Mouse (Mus musculus): Measurements from ENCODE around the gene Mtmr11.
A peak's percentile ranks its signal among the peaks of the same experiment; 100 is the strongest.
"Not testable (repeated sequence)": the region's sequence is repeated elsewhere in the genome, so short reads cannot be mapped to it uniquely, and the experiment has no call there.

Gene Mtmr11

GRCm38 (mm10) chr3:96171583-96172196 is 9.9 kb downstream of the Mtmr11 start:
- peak; percentile 71 for DNase-seq (ENCODE audit: low read depth, low spot score)

GRCm38 (mm10) chr3:96172197-96173178 is 10.7 kb downstream of the Mtmr11 start, which contains the start of gene Sf3b4:
Gene Sf3b4, plus strand, starts transcription at chr3:96172332.
- peak; percentile 96 for DNase-seq (ENCODE audit: low read depth, low spot score)

GRCm38 (mm10) chr3:96173185-96173584 is 11.4 kb downstream of the Mtmr11 start:
- no peak for DNase-seq (ENCODE audit: low read depth, low spot score)

- not testable (repeated sequence) for DNase-seq (ENCODE audit: low read depth, low spot score)
Observed at GRCm38 (mm10) chr3:96174042-96174441, 12.2 kb downstream of the Mtmr11 start.

- no peak for DNase-seq (ENCODE audit: low read depth, low spot score)
Observed at GRCm38 (mm10) chr3:96175251-96175650, 13.4 kb downstream of the Mtmr11 start.

GRCm38 (mm10) chr3:96178427-96178826 is 16.6 kb downstream of the Mtmr11 start:
- DNase-seq (ENCODE audit: low read depth, low spot score) = no peak

GRCm38 (mm10) chr3:96178902-96179301 is 17.1 kb downstream of the Mtmr11 start:
- no peak for DNase-seq (ENCODE audit: low read depth, low spot score)

GRCm38 (mm10) chr3:96179531-96179930 is 17.7 kb downstream of the Mtmr11 start:
- peak; percentile 54 for DNase-seq (ENCODE audit: low read depth, low spot score)

- DNase-seq (ENCODE audit: low read depth, low spot score) = peak; percentile 90
Observed at GRCm38 (mm10) chr3:96180727-96181477, 19.1 kb downstream of the Mtmr11 start, which contains the start of gene Sv2a. Gene Sv2a, plus strand, starts transcription at chr3:96181151.

GRCm38 (mm10) chr3:96181510-96182381 is 19.9 kb downstream of the Mtmr11 start:
- peak; percentile 87 for DNase-seq (ENCODE audit: low read depth, low spot score)

- DNase-seq (ENCODE audit: low read depth, low spot score) = peak; percentile 88
Observed at GRCm38 (mm10) chr3:96182382-96182776, 20.6 kb downstream of the Mtmr11 start.

GRCm38 (mm10) chr3:96192977-96193376 is 31.2 kb downstream of the Mtmr11 start:
- DNase-seq (ENCODE audit: low read depth, low spot score) = no peak

GRCm38 (mm10) chr3:96194966-96195365 is 33.2 kb downstream of the Mtmr11 start:
- no peak for DNase-seq (ENCODE audit: low read depth, low spot score)

- peak; percentile 37 for DNase-seq (ENCODE audit: low read depth, low spot score)
Observed at GRCm38 (mm10) chr3:96195616-96196313, 34.0 kb downstream of the Mtmr11 start.

- DNase-seq (ENCODE audit: low read depth, low spot score) = peak; percentile 49
Observed at GRCm38 (mm10) chr3:96196437-96197128, 34.8 kb downstream of the Mtmr11 start.

GRCm38 (mm10) chr3:96197129-96197749 is 35.4 kb downstream of the Mtmr11 start:
- DNase-seq (ENCODE audit: low read depth, low spot score) = peak; percentile 99

GRCm38 (mm10) chr3:96198181-96198580 is 36.4 kb downstream of the Mtmr11 start:
- no peak for DNase-seq (ENCODE audit: low read depth, low spot score)

- not testable (repeated sequence) for DNase-seq (ENCODE audit: low read depth, low spot score)
Observed at GRCm38 (mm10) chr3:96198601-96199251, 36.9 kb downstream of the Mtmr11 start.

- DNase-seq (ENCODE audit: low read depth, low spot score) = no peak
Observed at GRCm38 (mm10) chr3:96199731-96200130, 37.9 kb downstream of the Mtmr11 start.

Measured in brain, adult 2 months (tissue).